Mouse (Mus musculus) testis, adult 2 months (tissue): ENCODE measurements around the gene Gm44805. TPM values are rescaled to one million over a fixed set of nuclear protein-coding genes. Genes with fewer than 3 reads are reported as not detected.
A peak's percentile ranks its signal among the peaks of the same experiment; 100 is the strongest.

Source experiments
- H3K27ac ChIP-seq: fragments of 200-500 bp; 2 replicates; pipeline ENCODE4 v1.5.1; 2012; ENCODE audit warnings: low read depth, low read length; ENCODE audit not compliant: control insufficient read depth, insufficient read depth
- H3K27me3 ChIP-seq: fragments of 200-500 bp; 2 replicates; pipeline ENCODE4 v1.6.1; 2012; ENCODE audit warnings: mild to moderate bottlenecking, low read length, moderate library complexity; ENCODE audit not compliant: control insufficient read depth, insufficient read depth
- H3K36me3 ChIP-seq: fragments of 200-500 bp; 2 replicates; pipeline ENCODE4 v1.6.1; 2012; ENCODE audit warnings: mild to moderate bottlenecking, low read length; ENCODE audit not compliant: control insufficient read depth, insufficient read depth
- H3K4me1 ChIP-seq: fragments of 200-500 bp; 2 replicates; pipeline ENCODE4 v1.6.1; 2012; ENCODE audit warnings: low read length; ENCODE audit not compliant: control insufficient read depth, insufficient read depth
- H3K4me3 ChIP-seq: fragments of 200-500 bp; 2 replicates; pipeline ENCODE4 v1.5.1; 2012; ENCODE audit warnings: low read depth, mild to moderate bottlenecking, low read length, moderate library complexity, mixed read lengths; ENCODE audit not compliant: control insufficient read depth
- CTCF ChIP-seq: fragments of 200-500 bp; IDR thresholded peaks from 2 replicates; pipeline ENCODE4 v1.5.1; 2012; ENCODE audit warnings: low read depth, mild to moderate bottlenecking, inconsistent platforms, low read length, moderate library complexity; ENCODE audit not compliant: control insufficient read depth, insufficient read depth, insufficient replicate concordance
- POLR2A ChIP-seq: fragments of 200-500 bp; IDR thresholded peaks from 2 replicates; pipeline ENCODE4 v1.6.1; 2012; ENCODE audit warnings: low read depth, mild to moderate bottlenecking, inconsistent platforms, low read length, moderate library complexity; ENCODE audit not compliant: control insufficient read depth
- polyA plus RNA-seq: library from polyadenylated mRNA; depleted of rRNA; stranded (reverse); fragments of >200 nt; gene quantifications from 2 replicates; pipeline ENCODE4 v1.2.3, GENCODE M21; 2012

Gm44805 gene
- polyA plus RNA-seq, 1 experiment = not detected

DNA sequence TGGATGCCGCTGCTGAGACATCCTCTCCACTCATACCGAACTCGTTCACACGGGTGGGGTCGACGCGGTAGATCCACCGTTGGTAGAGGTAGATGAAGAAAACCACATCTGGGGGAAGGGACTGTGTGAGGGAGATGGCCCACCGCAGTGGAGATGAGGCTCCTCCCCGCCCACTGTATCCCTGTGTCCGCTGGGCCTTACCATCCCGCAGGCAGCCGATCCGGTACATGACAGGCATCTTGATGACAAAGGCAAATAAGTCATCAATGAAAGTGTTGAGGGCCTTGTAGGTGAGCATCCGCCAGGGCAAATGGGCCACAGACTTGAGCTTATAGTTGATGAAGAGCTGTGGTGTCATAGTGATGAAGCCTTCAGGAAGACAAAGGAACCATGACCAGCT is 47.4 kb downstream of the Gm44805 start:
- Histone ChIP-seq H3K36me3 (no peaks in the 10 kb centered on the region; the same call in none of the 2 replicates), H3K27ac (no peak overlapping the region)

DNA sequence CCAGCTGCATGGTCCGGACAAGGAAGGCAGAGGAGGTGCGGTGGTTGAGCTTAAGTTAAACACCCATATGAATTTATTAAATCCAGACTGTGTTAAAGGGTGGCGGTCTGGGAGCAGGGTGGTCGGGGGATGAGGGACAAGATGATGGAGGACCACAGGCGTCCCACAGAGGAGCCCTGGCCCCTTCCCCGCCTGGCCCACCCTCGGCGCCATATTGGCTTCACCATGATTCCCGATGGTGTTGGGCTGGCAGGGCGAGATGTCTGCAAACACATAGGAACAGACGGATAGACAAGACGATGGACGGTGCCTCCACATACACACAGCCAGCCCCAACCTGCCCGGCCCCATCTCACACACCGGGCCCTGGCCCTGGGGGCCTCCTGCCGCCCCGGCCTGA is 48.0 kb downstream of the Gm44805 start:
- H3K4me1 ChIP-seq = peaks cover 7% of the 10 kb centered on the region
- no peaks in the 10 kb centered on the region for H3K27me3 ChIP-seq
- H3K36me3 ChIP-seq = no peaks in the 10 kb centered on the region; the same call in none of the 2 replicates
- TF ChIP-seq CTCF (no peak), POLR2A (no peak)
- H3K27ac ChIP-seq = no peak overlapping the region
- H3K4me3 ChIP-seq = no peak overlapping the region

More for the DNA sequence above, 47.4 kb downstream of the Gm44805 start:
- TF ChIP-seq POLR2A (no peak), CTCF (no peak)
- no peaks in the 10 kb centered on the region for H3K27me3 ChIP-seq
- peaks cover 5% of the 10 kb centered on the region for H3K4me1 ChIP-seq
- H3K4me3 ChIP-seq = no peak overlapping the region

GRCm38 (mm10) chr7:19632720-19633119 is 48.5 kb downstream of the Gm44805 start:
- H3K36me3 ChIP-seq = no peaks in the 10 kb centered on the region; the same call in none of the 2 replicates

GRCm38 (mm10) chr7:19632275-19632674 is 48.9 kb downstream of the Gm44805 start:
- TF ChIP-seq POLR2A = no peak
- no peak for TF ChIP-seq CTCF
- Histone ChIP-seq H3K4me3 (no peak overlapping the region), H3K36me3 (no peaks in the 10 kb centered on the region; the same call in none of the 2 replicates), H3K4me1 (peaks cover 14% of the 10 kb centered on the region), H3K27ac (no peak overlapping the region), H3K27me3 (no peaks in the 10 kb centered on the region)

More at GRCm38 (mm10) chr7:19632720-19633119, 48.5 kb downstream of the Gm44805 start:
- H3K27me3 ChIP-seq = no peaks in the 10 kb centered on the region
- H3K27ac ChIP-seq = no peak overlapping the region
- no peak overlapping the region for H3K4me3 ChIP-seq
- TF ChIP-seq POLR2A (no peak), CTCF (no peak)
- peaks cover 12% of the 10 kb centered on the region for H3K4me1 ChIP-seq

- Histone ChIP-seq H3K27me3 (no peaks in the 10 kb centered on the region), H3K27ac (peak within 1 kb of the TSS; percentile 65), H3K36me3 (no peaks in the 10 kb centered on the region), H3K4me3 (peak within 1 kb of the TSS; percentile 82), H3K4me1 (peaks cover 14% of the 10 kb centered on the region)
- TF ChIP-seq POLR2A = no peak
- TF ChIP-seq CTCF = no peak
Observed at GRCm38 (mm10) chr7:19629361-19629734, 51.9 kb downstream of the Gm44805 start, which contains the start of gene Relb. Relb (minus strand) TSS chr7:19629438.

GRCm38 (mm10) chr7:19628536-19629360 is 52.5 kb downstream of the Gm44805 start:
- H3K4me3 ChIP-seq = peak overlapping the region; percentile 82
- H3K36me3 ChIP-seq = no peaks in the 10 kb centered on the region
- H3K27ac ChIP-seq = peak overlapping the region; percentile 65
- peaks cover 14% of the 10 kb centered on the region for H3K4me1 ChIP-seq
- TF ChIP-seq CTCF (no peak), POLR2A (peak; percentile 66)
- no peaks in the 10 kb centered on the region for H3K27me3 ChIP-seq

- Histone ChIP-seq H3K27ac (peak overlapping the region; percentile 34; the same call in 1 of the 2 replicates), H3K27me3 (no peaks in the 10 kb centered on the region), H3K4me1 (peaks cover 14% of the 10 kb centered on the region), H3K4me3 (peak overlapping the region; percentile 76), H3K36me3 (no peaks in the 10 kb centered on the region)
- TF ChIP-seq CTCF (no peak), POLR2A (no peak)
Observed at GRCm38 (mm10) chr7:19628192-19628535, 53.1 kb downstream of the Gm44805 start.
